Mouse (Mus musculus) myocyte (in vitro differentiated cells): ENCODE data around the gene Rnf220. TPM values are rescaled to one million over a fixed set of nuclear protein-coding genes. Genes with fewer than 3 reads are reported as not detected.

Source experiments
- H3K27me3 ChIP-seq: one replicate; pipeline ENCODE4 v1.6.1; 2011; ENCODE audit not compliant: control insufficient read depth, insufficient read depth, insufficient read length
- H3K36me3 ChIP-seq: one replicate; pipeline ENCODE4 v1.6.1; 2011; ENCODE audit not compliant: control insufficient read depth, insufficient read depth
- H3K4me2 ChIP-seq: one replicate; pipeline ENCODE4 v1.6.1; 2011; ENCODE audit warnings: low read depth, control low read depth
- H3K4me3 ChIP-seq: one replicate; pipeline ENCODE4 v1.5.1; 2011; ENCODE audit warnings: mild to moderate bottlenecking, control low read depth, moderate library complexity
- H3K79me2 ChIP-seq: one replicate; pipeline ENCODE4 v1.6.1; 2011; ENCODE audit not compliant: control insufficient read depth, insufficient read depth
- H3ac ChIP-seq: one replicate; pipeline ENCODE4 v1.6.1; 2011; ENCODE audit not compliant: control insufficient read depth, insufficient read length
- CEBPB ChIP-seq: IDR thresholded peaks from 2 replicates; pipeline ENCODE4 v1.6.1; 2011; ENCODE audit warnings: mild to moderate bottlenecking, moderate library complexity; ENCODE audit not compliant: poor library complexity, insufficient read depth, severe bottlenecking
- E2F4 ChIP-seq: IDR thresholded peaks from one replicate; pipeline ENCODE4 v1.6.1; 2011; ENCODE audit warnings: mild to moderate bottlenecking, control low read depth, moderate library complexity; ENCODE audit not compliant: insufficient read depth
- MAX ChIP-seq: IDR thresholded peaks from one replicate; pipeline ENCODE4 v1.6.1; 2011; ENCODE audit warnings: low read depth, mild to moderate bottlenecking, control low read depth
- MYOD1 ChIP-seq, 3 experiments: IDR thresholded peaks; one replicate each; pipeline ENCODE4 v1.6.1; 2011; ENCODE audit warnings: control low read depth in 2 of 3, low read depth in 2 of 3, mild to moderate bottlenecking in 2 of 3, moderate library complexity in 1 of 3; ENCODE audit not compliant: insufficient read length in 2 of 3, control insufficient read depth in 1 of 3
- MYOG ChIP-seq, 3 experiments: IDR thresholded peaks; one replicate each; pipeline ENCODE4 v1.6.1; 2011; ENCODE audit warnings: control low read depth in 2 of 3, low read depth in 2 of 3, mild to moderate bottlenecking in 2 of 3; ENCODE audit not compliant: insufficient read length in 2 of 3, control insufficient read depth in 1 of 3, insufficient read depth in 1 of 3
- POLR2A ChIP-seq: IDR thresholded peaks from one replicate; pipeline ENCODE4 v1.6.1; 2011; ENCODE audit warnings: low read depth, mild to moderate bottlenecking, control low read depth, moderate library complexity; ENCODE audit not compliant: insufficient read length
- POLR2AphosphoS2 ChIP-seq: IDR thresholded peaks from one replicate; pipeline ENCODE4 v1.6.1; 2011; ENCODE audit warnings: low read depth, control low read depth; ENCODE audit not compliant: insufficient read length
- REST ChIP-seq: IDR thresholded peaks from one replicate; pipeline ENCODE4 v1.6.1; 2011; ENCODE audit warnings: mild to moderate bottlenecking, control low read depth, moderate library complexity; ENCODE audit not compliant: insufficient read depth, insufficient read length
- SRF ChIP-seq: IDR thresholded peaks from one replicate; pipeline ENCODE4 v1.6.1; 2011; ENCODE audit warnings: low read depth; ENCODE audit not compliant: control insufficient read depth, insufficient read length
- TCF12 ChIP-seq: IDR thresholded peaks from one replicate; pipeline ENCODE4 v1.6.1; 2011; ENCODE audit warnings: mild to moderate bottlenecking, control low read depth; ENCODE audit not compliant: poor library complexity, insufficient read depth, severe bottlenecking
- TCF3 ChIP-seq: IDR thresholded peaks from one replicate; pipeline ENCODE4 v1.6.1; 2011; ENCODE audit warnings: low read depth, control low read depth; ENCODE audit not compliant: insufficient read length
- USF1 ChIP-seq: IDR thresholded peaks from one replicate; pipeline ENCODE4 v1.6.1; 2011; ENCODE audit warnings: low read depth, mild to moderate bottlenecking, control low read depth, moderate library complexity
- polyA plus RNA-seq: library from polyadenylated mRNA; unstranded; fragments of >200 nt; fragmentation: generic; extraction: Trizol; gene quantifications from one replicate; pipeline ENCODE4 v1.2.1, GENCODE M21; 2012; ENCODE audit warnings: missing spikeins

Gene Rnf220
- polyA plus RNA-seq, 1 experiment, result 60.4 TPM

DNA sequence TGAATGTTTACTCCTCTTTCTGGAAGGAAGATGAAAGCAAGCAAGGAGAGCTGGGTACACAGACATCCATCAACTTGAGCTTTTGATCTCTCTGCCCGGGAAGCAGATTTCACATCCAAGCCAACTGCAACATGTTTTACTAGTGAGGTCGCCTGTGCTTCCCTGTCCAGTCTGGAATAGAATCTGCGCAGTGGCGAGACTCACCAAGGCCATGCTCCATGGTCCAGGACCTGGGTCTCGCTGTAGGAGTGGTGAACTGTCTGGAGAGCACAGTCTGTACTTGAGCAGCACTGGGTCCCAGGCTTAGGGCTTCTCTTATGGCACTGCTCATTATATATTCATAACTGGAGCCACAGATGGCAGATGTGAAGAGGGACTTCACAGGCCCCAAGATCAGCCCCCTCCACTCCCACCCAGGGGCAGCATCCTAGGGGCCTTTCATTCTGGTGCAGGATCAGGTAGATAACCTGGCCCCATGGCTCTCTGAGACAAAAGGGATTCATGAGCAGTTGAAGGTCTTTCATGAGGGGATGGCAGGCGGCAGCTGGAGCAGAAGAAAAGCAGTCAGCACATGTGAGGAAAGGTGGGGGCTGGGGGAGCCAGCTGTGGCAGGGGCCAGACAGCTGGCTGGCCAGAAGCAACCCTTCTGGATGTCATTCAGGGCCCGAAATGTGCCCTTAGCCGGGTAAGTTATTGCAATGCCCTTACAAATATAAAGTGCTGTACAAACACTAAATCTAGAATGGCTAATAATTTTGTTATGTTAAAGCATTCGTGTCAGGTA lies 30.5 kb upstream of the Rnf220 start:
- H3K4me3 ChIP-seq, result no peak overlapping the region
- peaks cover 74% of the 10 kb centered on the region for H3K27me3 ChIP-seq
- H3K36me3 ChIP-seq, result no peaks in the 10 kb centered on the region
- no peak overlapping the region for H3K4me2 ChIP-seq
- TF ChIP-seq MYOD1 (IDR thresholded peaks at IDR 0.05; ENCODE audit: control insufficient read depth in 1 of 3, insufficient read length in 2 of 3, low read depth in 2 of 3) (no peak), POLR2A (no peak), E2F4 (no peak), REST (no peak), CEBPB (no peak), TCF12 (no peak), SRF (no peak), USF1 (no peak), POLR2AphosphoS2 (no peak), MYOG (IDR thresholded peaks at IDR 0.05; ENCODE audit: control insufficient read depth in 1 of 3, insufficient read depth in 1 of 3, insufficient read length in 2 of 3, low read depth in 2 of 3) (no peak), TCF3 (no peak), MAX (no peak)
- H3ac ChIP-seq, result no peak overlapping the region
- no peaks in the 10 kb centered on the region for H3K79me2 ChIP-seq

- Histone ChIP-seq H3K36me3 (no peaks in the 10 kb centered on the region), H3K27me3 (peaks cover 74% of the 10 kb centered on the region), H3K79me2 (no peaks in the 10 kb centered on the region), H3ac (no peak overlapping the region), H3K4me3 (no peak overlapping the region), H3K4me2 (no peak overlapping the region)
- no peak for TF ChIP-seq MYOG (IDR thresholded peaks at IDR 0.05; ENCODE audit: control insufficient read depth in 1 of 3, insufficient read depth in 1 of 3, insufficient read length in 2 of 3, low read depth in 2 of 3)
- TF ChIP-seq SRF, result no peak
- no peak for TF ChIP-seq POLR2A
- no peak for TF ChIP-seq MAX
- TF ChIP-seq CEBPB, result no peak
- TF ChIP-seq E2F4, result no peak
- TF ChIP-seq TCF3, result no peak
- TF ChIP-seq MYOD1 (IDR thresholded peaks at IDR 0.05; ENCODE audit: control insufficient read depth in 1 of 3, insufficient read length in 2 of 3, low read depth in 2 of 3), result no peak
Measured at GRCm38 (mm10) chr4:117525990-117526389, 29.1 kb upstream of the Rnf220 start.

DNA sequence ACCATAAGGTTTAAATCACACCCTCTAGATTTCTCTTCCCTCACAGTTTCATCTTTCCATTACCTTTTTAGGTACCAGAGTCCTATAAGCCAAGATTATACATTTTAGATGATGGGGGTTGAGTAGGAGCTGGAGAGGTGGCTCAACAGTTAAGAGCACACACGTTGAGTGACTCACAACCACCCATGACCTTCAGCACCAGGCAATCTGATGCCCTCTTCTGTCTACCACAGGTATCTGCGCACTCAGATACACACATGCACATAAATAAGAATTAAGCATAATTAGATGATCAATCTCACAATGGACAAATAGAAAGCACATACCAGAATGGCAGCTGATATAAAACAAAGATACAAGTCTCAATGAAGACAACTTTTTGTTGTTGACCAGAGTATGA lies 24.5 kb upstream of the Rnf220 start:
- Histone ChIP-seq H3K36me3 (no peaks in the 10 kb centered on the region), H3K4me3 (no peak overlapping the region), H3ac (no peak overlapping the region), H3K27me3 (peaks cover 42% of the 10 kb centered on the region), H3K79me2 (no peaks in the 10 kb centered on the region), H3K4me2 (no peak overlapping the region)
- TF ChIP-seq USF1 (no peak), MYOG (IDR thresholded peaks at IDR 0.05; ENCODE audit: control insufficient read depth in 1 of 3, insufficient read depth in 1 of 3, insufficient read length in 2 of 3, low read depth in 2 of 3) (no peak), E2F4 (no peak), TCF12 (no peak), CEBPB (no peak), TCF3 (no peak), SRF (no peak), POLR2A (no peak), POLR2AphosphoS2 (no peak), MAX (no peak), MYOD1 (IDR thresholded peaks at IDR 0.05; ENCODE audit: control insufficient read depth in 1 of 3, insufficient read length in 2 of 3, low read depth in 2 of 3) (no peak), REST (no peak)

DNA sequence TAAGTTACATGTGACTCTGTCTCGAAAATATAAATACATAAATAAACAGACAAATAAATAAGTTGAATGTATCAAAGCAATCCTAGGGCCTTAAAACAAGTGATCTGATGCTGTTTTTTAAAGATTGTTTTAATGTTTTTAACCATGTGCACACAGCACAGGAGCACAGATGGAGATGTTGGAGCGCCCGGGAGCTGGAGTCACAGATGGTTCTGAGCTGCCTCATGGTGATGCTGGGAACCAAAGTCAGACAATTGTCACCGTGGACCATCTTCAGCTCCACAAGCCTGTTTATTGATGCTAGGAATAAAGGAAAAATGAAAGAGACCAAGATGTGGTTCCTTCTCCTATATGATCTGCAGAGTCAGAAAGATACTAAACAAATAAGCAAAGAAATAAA lies 21.4 kb upstream of the Rnf220 start:
- Histone ChIP-seq H3K4me2 (no peak overlapping the region), H3K27me3 (peaks cover 21% of the 10 kb centered on the region), H3K4me3 (no peak overlapping the region), H3ac (no peak overlapping the region), H3K36me3 (no peaks in the 10 kb centered on the region), H3K79me2 (no peaks in the 10 kb centered on the region)
- TF ChIP-seq MAX (no peak), MYOG (IDR thresholded peaks at IDR 0.05; ENCODE audit: control insufficient read depth in 1 of 3, insufficient read depth in 1 of 3, insufficient read length in 2 of 3, low read depth in 2 of 3) (no peak), MYOD1 (IDR thresholded peaks at IDR 0.05; ENCODE audit: control insufficient read depth in 1 of 3, insufficient read length in 2 of 3, low read depth in 2 of 3) (no peak), CEBPB (no peak), POLR2AphosphoS2 (no peak), SRF (no peak)

DNA sequence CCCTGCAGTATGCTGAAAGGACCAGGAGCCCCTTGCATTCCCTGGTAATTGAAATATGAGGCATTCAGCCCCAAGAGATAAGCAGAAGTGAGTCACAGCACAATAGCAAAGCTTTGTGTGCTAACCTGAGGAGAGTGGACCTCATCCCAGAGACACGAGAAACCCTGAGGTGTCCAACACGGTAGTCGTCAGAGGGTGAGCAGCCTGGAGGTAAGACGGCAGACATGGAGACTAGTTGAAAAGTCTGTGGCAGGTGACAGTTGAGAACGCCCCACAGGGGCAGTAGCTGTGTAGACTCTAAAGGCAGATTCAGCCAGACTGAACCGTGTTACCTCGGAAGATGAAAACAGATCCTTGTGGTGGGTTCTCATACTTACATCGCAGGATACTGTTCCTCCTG lies 2.2 kb upstream of the Rnf220 start:
- no peak for TF ChIP-seq TCF3
- no peak for TF ChIP-seq POLR2A
- H3K79me2 ChIP-seq, result no peaks in the 10 kb centered on the region
- peaks cover 62% of the 10 kb centered on the region for H3K27me3 ChIP-seq

More for the DNA sequence above, 2.2 kb upstream of the Rnf220 start:
- H3K4me2 ChIP-seq, result no peak overlapping the region
- H3K4me3 ChIP-seq, result no peak overlapping the region
- H3K36me3 ChIP-seq, result no peaks in the 10 kb centered on the region
- no peak overlapping the region for H3ac ChIP-seq
